Mouse (Mus musculus) midbrain, embryonic 14.5 days (tissue): ENCODE data around the gene Grpel1. TPM values are rescaled to one million over a fixed set of nuclear protein-coding genes. Genes with fewer than 3 reads are reported as not detected.

Source experiments
- polyA plus RNA-seq: library from polyadenylated mRNA; unstranded; fragments of >200 nt; fragmentation: Nextera tagmentation; extraction: Ambion mirVana; gene quantifications from 2 replicates; pipeline ENCODE4 v1.2.1, GENCODE M21; 2014

Grpel1 gene
- polyA plus RNA-seq, 1 experiment from 2014 or later = 46.6 TPM

Other genes with a start within 250 kb of the Grpel1 start
- 14.5 and 15.1 TPM in 2 replicates for gene Sorcs2, start 66.9 kb upstream of the Grpel1 start, polyA plus RNA-seq
- gene Tada2b, start 19.3 kb downstream of the Grpel1 start, polyA plus RNA-seq = 7.0 and 7.1 TPM in 2 replicates
- 3.0 and 3.1 TPM in 2 replicates for gene Ccdc96, start 19.6 kb downstream of the Grpel1 start, polyA plus RNA-seq
- gene Tbc1d14, start 128.3 kb downstream of the Grpel1 start, polyA plus RNA-seq = 69.3 and 81.0 TPM in 2 replicates
- gene D5Ertd579e, start 231.0 kb downstream of the Grpel1 start, polyA plus RNA-seq = 38.8 and 53.7 TPM in 2 replicates